Mouse (Mus musculus) MEL (cell line): Measurements from ENCODE around the gene Fbxo3. TPM values are rescaled to one million over a fixed set of nuclear protein-coding genes. Genes with fewer than 3 reads are reported as not detected.
A peak's percentile ranks its signal among the peaks of the same experiment; 100 is the strongest.

Source experiments
- DNase-seq: peaks from one replicate; pipeline ENCODE4 v3.0.0; 2011; ENCODE audit warnings: low read depth, low spot score
- H3K27ac ChIP-seq: 2 replicates; pipeline ENCODE4 v1.5.1; 2012; ENCODE audit warnings: low read depth, mild to moderate bottlenecking, control low read depth, low read length, moderate library complexity; ENCODE audit not compliant: control insufficient read depth
- H3K27me3 ChIP-seq, 2 experiments: fragments of 150-350 bp in 1 of 2; sonication (generic) in 1 of 2; 2 replicates each; pipeline ENCODE4 v1.6.1; 2012; ENCODE audit warnings: low read length in 2 of 2, mild to moderate bottlenecking in 2 of 2, improper control_type of control experiment in 1 of 2, moderate library complexity in 1 of 2; ENCODE audit not compliant: insufficient read depth in 2 of 2, control insufficient read depth in 1 of 2
- H3K36me3 ChIP-seq, 2 experiments: 2 replicates each; pipeline ENCODE4 v1.6.1; 2012 to 2014; ENCODE audit warnings: low read length in 2 of 2, improper control_type of control experiment in 1 of 2, inconsistent platforms in 1 of 2, mild to moderate bottlenecking in 1 of 2; ENCODE audit not compliant: insufficient read depth in 2 of 2, control insufficient read depth in 1 of 2
- H3K4me1 ChIP-seq, 2 experiments: fragments of 150-350 bp in 1 of 2; sonication (generic) in 1 of 2; 2 replicates each; pipeline ENCODE4 v1.6.1; 2012; ENCODE audit warnings: low read length in 2 of 2, improper control_type of control experiment in 1 of 2, mild to moderate bottlenecking in 1 of 2; ENCODE audit not compliant: insufficient read depth in 2 of 2, control insufficient read depth in 1 of 2
- H3K4me3 ChIP-seq, 2 experiments: fragments of 150-350 bp in 1 of 2; sonication (generic) in 1 of 2; 2 replicates each; pipeline ENCODE4 v1.5.1; 2012; ENCODE audit warnings: low read depth in 2 of 2, low read length in 2 of 2, mild to moderate bottlenecking in 2 of 2, moderate library complexity in 2 of 2, control low read depth in 1 of 2, improper control_type of control experiment in 1 of 2; ENCODE audit not compliant: control insufficient read depth in 1 of 2, insufficient read depth in 1 of 2
- H3K79me2 ChIP-seq: 2 replicates; pipeline ENCODE4 v1.6.1; 2012; ENCODE audit warnings: mild to moderate bottlenecking, low read length, moderate library complexity; ENCODE audit not compliant: control insufficient read depth, poor library complexity, insufficient read depth
- H3K9ac ChIP-seq: 2 replicates; pipeline ENCODE4 v1.6.1; 2012; ENCODE audit warnings: low read depth, mild to moderate bottlenecking, control low read depth, low read length, moderate library complexity; ENCODE audit not compliant: control insufficient read depth, poor library complexity, severe bottlenecking
- H3K9me3 ChIP-seq: fragments of 150-350 bp; sonication (generic); replicated peaks from 2 replicates; pipeline ENCODE4 v1.6.1; 2012; ENCODE audit warnings: mild to moderate bottlenecking, low read length, improper control_type of control experiment, moderate library complexity; ENCODE audit not compliant: insufficient read depth
- BHLHE40 ChIP-seq: IDR thresholded peaks from 2 replicates; pipeline ENCODE4 v1.6.1; 2012; ENCODE audit warnings: low read depth, mild to moderate bottlenecking, inconsistent platforms, low read length, improper control_type of control experiment, borderline replicate concordance
- CTCF ChIP-seq, 3 experiments: IDR thresholded peaks in 2 of 3; conservative IDR thresholded peaks in 1 of 3; 2 replicates each; pipeline ENCODE4 v1.5.1; 2011 to 2012; ENCODE audit warnings: low read length in 3 of 3, low read depth in 2 of 3, mild to moderate bottlenecking in 2 of 3, improper control_type of control experiment in 1 of 3, inconsistent platforms in 1 of 3, mixed read lengths in 1 of 3, moderate library complexity in 1 of 3; ENCODE audit not compliant: control insufficient read depth in 1 of 3, insufficient read depth in 1 of 3, poor library complexity in 1 of 3, severe bottlenecking in 1 of 3
- ELF1 ChIP-seq: IDR thresholded peaks from 2 replicates; pipeline ENCODE4 v1.6.1; 2014; ENCODE audit warnings: low read depth, mild to moderate bottlenecking, inconsistent platforms, low read length, improper control_type of control experiment, moderate library complexity
- EP300 ChIP-seq, 2 experiments: IDR thresholded peaks; 2 replicates each; pipeline ENCODE4 v1.6.1; 2011; ENCODE audit warnings: improper control_type of control experiment in 2 of 2, low read length in 2 of 2, low read depth in 1 of 2, mild to moderate bottlenecking in 1 of 2
- ETS1 ChIP-seq: IDR thresholded peaks from 2 replicates; pipeline ENCODE4 v1.6.1; 2012; ENCODE audit warnings: low read depth, mild to moderate bottlenecking, inconsistent platforms, low read length, improper control_type of control experiment, moderate library complexity
- GABPA ChIP-seq: IDR thresholded peaks from 2 replicates; pipeline ENCODE4 v1.6.1; 2012; ENCODE audit warnings: low read depth, mild to moderate bottlenecking, inconsistent platforms, low read length, improper control_type of control experiment, moderate library complexity
- GATA1 ChIP-seq: IDR thresholded peaks from 2 replicates; pipeline ENCODE4 v1.6.1; 2011; ENCODE audit warnings: low read depth, low read length, improper control_type of control experiment
- JUND ChIP-seq: IDR thresholded peaks from 2 replicates; pipeline ENCODE4 v1.6.1; 2011; ENCODE audit warnings: low read depth, mild to moderate bottlenecking, improper control_type of control experiment, low read length
- KAT2A ChIP-seq: conservative IDR thresholded peaks from 2 replicates; pipeline ENCODE4 v1.6.1; 2012; ENCODE audit warnings: low read depth, low read length, improper control_type of control experiment, inconsistent platforms
- MAZ ChIP-seq: IDR thresholded peaks from 2 replicates; pipeline ENCODE4 v1.6.1; 2012; ENCODE audit warnings: low read depth, mild to moderate bottlenecking, inconsistent platforms, low read length, improper control_type of control experiment
- MEF2A ChIP-seq: IDR thresholded peaks from 2 replicates; pipeline ENCODE4 v1.6.1; 2014; ENCODE audit warnings: low read depth, mild to moderate bottlenecking, inconsistent platforms, low read length, improper control_type of control experiment; ENCODE audit not compliant: poor library complexity, insufficient replicate concordance, severe bottlenecking; ENCODE audit errors: extremely low read depth
- MYB ChIP-seq: IDR thresholded peaks from 2 replicates; pipeline ENCODE4 v1.6.1; 2011; ENCODE audit warnings: mild to moderate bottlenecking, low read depth, low read length, improper control_type of control experiment
- MYC ChIP-seq: IDR thresholded peaks from 2 replicates; pipeline ENCODE4 v1.6.1; 2011; ENCODE audit warnings: low read depth, mild to moderate bottlenecking, low read length, improper control_type of control experiment, moderate library complexity
- NRF1 ChIP-seq: IDR thresholded peaks from 2 replicates; pipeline ENCODE4 v1.6.1; 2014; ENCODE audit warnings: low read depth, mild to moderate bottlenecking, inconsistent platforms, low read length, improper control_type of control experiment, moderate library complexity; ENCODE audit not compliant: poor library complexity, insufficient read depth, severe bottlenecking
- POLR2AphosphoS2 ChIP-seq: IDR thresholded peaks from 2 replicates; pipeline ENCODE4 v1.6.1; 2011; ENCODE audit warnings: low read length, improper control_type of control experiment
- POLR2AphosphoS5 ChIP-seq: IDR thresholded peaks from 2 replicates; pipeline ENCODE4 v1.6.1; 2012; ENCODE audit warnings: low read depth, borderline replicate concordance, mild to moderate bottlenecking, inconsistent platforms, low read length, moderate library complexity, mixed read lengths
- RAD21 ChIP-seq: IDR thresholded peaks from 2 replicates; pipeline ENCODE4 v1.6.1; 2011; ENCODE audit warnings: mild to moderate bottlenecking, low read depth, low read length, improper control_type of control experiment
- RCOR1 ChIP-seq: IDR thresholded peaks from 2 replicates; pipeline ENCODE4 v1.6.1; 2012; ENCODE audit warnings: low read depth, mild to moderate bottlenecking, inconsistent platforms, low read length, improper control_type of control experiment
- SMC3 ChIP-seq: IDR thresholded peaks from 2 replicates; pipeline ENCODE4 v1.6.1; 2011; ENCODE audit warnings: low read depth, low read length, improper control_type of control experiment
- TAL1 ChIP-seq: IDR thresholded peaks from 2 replicates; pipeline ENCODE4 v1.6.1; 2012; ENCODE audit warnings: mild to moderate bottlenecking, inconsistent platforms, low read length, moderate library complexity, mixed read lengths
- TCF12 ChIP-seq: IDR thresholded peaks from 2 replicates; pipeline ENCODE4 v1.6.1; 2014; ENCODE audit warnings: low read depth, mild to moderate bottlenecking, inconsistent platforms, low read length, improper control_type of control experiment, moderate library complexity
- UBTF ChIP-seq: IDR thresholded peaks from 2 replicates; pipeline ENCODE4 v1.6.1; 2012; ENCODE audit warnings: low read depth, mild to moderate bottlenecking, inconsistent platforms, low read length, improper control_type of control experiment, moderate library complexity, borderline replicate concordance; ENCODE audit not compliant: insufficient read depth
- USF1 ChIP-seq: IDR thresholded peaks from 2 replicates; pipeline ENCODE4 v1.6.1; 2014; ENCODE audit warnings: low read depth, mild to moderate bottlenecking, inconsistent platforms, low read length, improper control_type of control experiment, moderate library complexity
- ZC3H11A ChIP-seq: IDR thresholded peaks from 2 replicates; pipeline ENCODE4 v1.6.1; 2012; ENCODE audit warnings: low read depth, mild to moderate bottlenecking, inconsistent platforms, low read length, improper control_type of control experiment
- ZKSCAN1 ChIP-seq: IDR thresholded peaks from 2 replicates; pipeline ENCODE4 v1.6.1; 2012; ENCODE audit warnings: low read depth, mild to moderate bottlenecking, inconsistent platforms, low read length, improper control_type of control experiment, moderate library complexity
- ZNF384 ChIP-seq: IDR thresholded peaks from 2 replicates; pipeline ENCODE4 v1.6.1; 2012; ENCODE audit warnings: low read depth, mild to moderate bottlenecking, inconsistent platforms, low read length, improper control_type of control experiment
- polyA plus RNA-seq, 2 experiments: library from polyadenylated mRNA; stranded (reverse) in 1 of 2; unstranded in 1 of 2; fragments of >175 nt in 1 of 2; fragments of >200 nt in 1 of 2; gene quantifications; 2 replicates each; pipeline versions ENCODE4 v1.2.1 to v1.2.4; 2012; ENCODE audit warnings: low replicate concordance in 2 of 2, low read depth in 1 of 2; ENCODE audit not compliant: insufficient read length in 2 of 2, insufficient read depth in 1 of 2, missing spikeins in 1 of 2
- total RNA-seq: library from RNA; depleted of rRNA; stranded (reverse); fragments of 300-350 nt; gene quantifications from 2 replicates; pipeline ENCODE4 v1.2.3, GENCODE M21; 2012

The Fbxo3 gene
- total and polyA plus RNA-seq, 3 experiments = 30.9 to 55.4 (median 41.9) TPM

DNA sequence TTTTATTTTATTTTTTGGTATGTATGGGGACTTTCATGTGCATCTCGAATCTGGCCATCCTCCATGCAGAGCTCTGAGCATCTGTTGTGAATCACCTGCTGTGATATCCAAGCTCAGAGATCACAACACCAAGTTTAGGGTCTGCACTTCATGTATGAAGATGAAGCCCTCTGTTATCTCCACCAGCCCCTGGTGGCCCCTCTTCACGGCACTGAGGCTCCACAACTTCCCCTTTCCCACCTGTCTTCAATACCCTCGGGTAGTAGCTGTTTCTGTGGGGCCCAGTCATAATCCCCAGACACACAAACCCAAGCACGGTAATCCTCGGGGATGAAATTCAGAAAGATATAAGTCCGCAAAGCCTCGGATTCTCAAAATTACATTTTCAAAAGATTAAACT is 4.4 kb upstream of the Fbxo3 start:
- H3K36me3 ChIP-seq = peaks cover 0 to 6% of the 10 kb centered on the region in 2 experiments; a peak in 2 of 4 replicates
- H3K27ac ChIP-seq = no peak overlapping the region
- DNase-seq = peak; percentile 57
- 0 out of 2 replicates have a peak, but pooled peaks have one; percentile 38 for TF ChIP-seq RCOR1
- TF ChIP-seq ZKSCAN1 = no peak
- no peak for TF ChIP-seq JUND
- TF ChIP-seq SMC3 = no peak
- TF ChIP-seq EP300 (IDR thresholded peaks at IDR 0.05; ENCODE audit: low read depth in 1 of 2, low read length in 2 of 2) = peak; percentile 43 to 49; a peak in 3 of 4 replicates
- no peak for TF ChIP-seq POLR2AphosphoS5
- TF ChIP-seq MAZ = no peak
- peak; percentile 47 for TF ChIP-seq GATA1
- no peak for TF ChIP-seq UBTF
- TF ChIP-seq POLR2AphosphoS2 = no peak
- TF ChIP-seq GABPA = no peak
- no peak for TF ChIP-seq BHLHE40
- no peak for TF ChIP-seq ETS1
- TF ChIP-seq ZNF384 = no peak
- no peak for TF ChIP-seq TCF12
- TF ChIP-seq MYB = no peak
- TF ChIP-seq USF1 = no peak
- TF ChIP-seq TAL1 = 0 out of 2 replicates have a peak, but pooled peaks have one; percentile 17
- TF ChIP-seq, all 39 proteins: peak for 4
- Histone ChIP-seq H3K4me3 (no peak overlapping the region), H3K79me2 (peaks cover 4% of the 10 kb centered on the region), H3K4me1 (peaks cover 2 to 3% of the 10 kb centered on the region in 2 experiments; a peak in 3 of 4 replicates), H3K9me3 (no peaks in the 10 kb centered on the region), H3K27me3 (peaks cover 2 to 5% of the 10 kb centered on the region in 2 experiments; a peak in 3 of 4 replicates), H3K9ac (no peak overlapping the region)

DNA sequence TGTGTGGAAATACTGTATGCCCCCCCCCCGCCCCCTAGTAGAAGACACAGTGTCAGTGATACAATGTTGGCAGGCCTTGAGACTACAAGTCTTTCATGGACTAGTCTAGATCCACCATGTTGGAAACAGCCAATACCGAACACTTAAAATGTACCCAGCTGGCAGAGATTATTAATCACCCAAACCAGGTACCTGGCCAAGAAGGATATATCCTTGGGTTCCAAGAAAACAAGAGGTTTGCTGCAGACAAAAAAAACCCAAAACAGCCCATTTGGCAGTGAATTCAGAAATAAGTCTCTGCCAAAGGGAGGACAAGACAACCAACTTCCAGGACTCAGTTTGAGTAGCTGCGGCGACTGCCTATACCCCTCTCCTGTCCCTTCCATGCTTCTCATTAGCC is 2.9 kb upstream of the Fbxo3 start:
- Histone ChIP-seq H3K27me3 (no peaks in the 10 kb centered on the region), H3K4me3 (no peak overlapping the region), H3K79me2 (peaks cover 12% of the 10 kb centered on the region), H3K9me3 (no peaks in the 10 kb centered on the region), H3K36me3 (peaks cover 0 to 14% of the 10 kb centered on the region in 2 experiments; a peak in 2 of 4 replicates), H3K27ac (no peak overlapping the region), H3K4me1 (peaks cover 6 to 10% of the 10 kb centered on the region in 2 experiments), H3K9ac (no peak overlapping the region)
- no peak for TF ChIP-seq MEF2A
- TF ChIP-seq ZC3H11A = no peak
- TF ChIP-seq RAD21 = no peak
- no peak for TF ChIP-seq KAT2A
- TF ChIP-seq MYC = no peak
- no peak for TF ChIP-seq UBTF
- no peak for TF ChIP-seq NRF1
- no peak for TF ChIP-seq POLR2AphosphoS5
- no peak for TF ChIP-seq GABPA
- no peak for TF ChIP-seq CTCF (IDR thresholded peaks at IDR 0.05 in 2 of 3, conservative IDR thresholded peaks at IDR 0.05 in 1 of 3; ENCODE audit: control insufficient read depth in 1 of 3, insufficient read depth in 1 of 3, low read depth in 2 of 3, low read length in 3 of 3, poor library complexity in 1 of 3, severe bottlenecking in 1 of 3)
- TF ChIP-seq TAL1 = no peak
- no peak for TF ChIP-seq GATA1
- no peak for TF ChIP-seq BHLHE40
- TF ChIP-seq ELF1 = no peak
- no peak for TF ChIP-seq ETS1
- DNase-seq = no peak
